Mouse (Mus musculus) kidney, postnatal 0 days (tissue): Measurements from ENCODE around the gene Cltb. TPM values are rescaled to one million over a fixed set of nuclear protein-coding genes. Genes with fewer than 3 reads are reported as not detected.

Experiments used
- ATAC-seq: fragments of 200-750 bp; cut with Nextera tagmentation; replicated peaks from 2 replicates; pipeline ENCODE4 v1.8.0; 2017; ENCODE audit warnings: low read depth, moderate number of reproducible peaks, moderate TSS enrichment, moderate library complexity; ENCODE audit not compliant: low FRiP score
- DNase-seq: peaks from one replicate; pipeline ENCODE4 v3.0.0-alpha.2; 2016; ENCODE audit warnings: low spot score
- H3K27ac ChIP-seq: fragments of 300-500 bp; sonication (generic); 2 replicates; pipeline ENCODE4 v1.5.1; 2014; ENCODE audit warnings: mild to moderate bottlenecking
- H3K27me3 ChIP-seq: fragments of 300-500 bp; sonication (generic); 2 replicates; pipeline ENCODE4 v1.6.1; 2014; ENCODE audit warnings: low read length, mixed read lengths; ENCODE audit not compliant: insufficient read depth
- H3K36me3 ChIP-seq: fragments of 300-500 bp; sonication (generic); 2 replicates; pipeline ENCODE4 v1.6.1; 2014; ENCODE audit warnings: low read length, mixed read lengths; ENCODE audit not compliant: insufficient read depth
- H3K4me1 ChIP-seq: fragments of 300-500 bp; sonication (generic); replicated peaks from 2 replicates; pipeline ENCODE4 v1.6.1; 2014; ENCODE audit warnings: antibody characterized with exemption, low read length, mixed read lengths; ENCODE audit not compliant: insufficient read depth
- H3K4me2 ChIP-seq: fragments of 300-500 bp; sonication (generic); 2 replicates; pipeline ENCODE4 v1.6.1; 2014; ENCODE audit warnings: mild to moderate bottlenecking, low read length, moderate library complexity, mixed read lengths
- H3K4me3 ChIP-seq: fragments of 300-500 bp; sonication (generic); replicated peaks from 2 replicates; pipeline ENCODE4 v1.5.1; 2014; ENCODE audit warnings: low read depth, low read length
- H3K9ac ChIP-seq: fragments of 300-500 bp; sonication (generic); 2 replicates; pipeline ENCODE4 v1.6.1; 2014; ENCODE audit warnings: low read depth, low read length
- H3K9me3 ChIP-seq: fragments of 300-500 bp; sonication (generic); replicated peaks from 2 replicates; pipeline ENCODE4 v1.6.1; 2016; ENCODE audit warnings: low read length, inconsistent platforms, mixed read lengths
- CTCF ChIP-seq: IDR thresholded peaks from 2 replicates; pipeline ENCODE4 v1.5.1; 2016; ENCODE audit warnings: antibody characterized with exemption, low read depth, mild to moderate bottlenecking, moderate library complexity
- WGBS: fragments of 180-500 bp; shearing (Covaris S2); extraction: QIAGEN DNeasy Blood & Tissue Kit; methylation state at CpG from one replicate; pipeline ENCODE4 v1.1.7; 2014; 5-methylcytosine and 5-hydroxymethylcytosine counted together
- microRNA-seq: library from miRNA; unstranded; fragments of <30 nt; microRNA quantifications from one replicate; pipeline ENCODE4, GENCODE M21; 2016
- polyA plus RNA-seq: library from polyadenylated mRNA; unstranded; fragments of >200 nt; fragmentation: Nextera tagmentation; extraction: Ambion mirVana; gene quantifications from 2 replicates; pipeline ENCODE4 v1.2.1, GENCODE M21; 2015

Cltb gene
- polyA plus RNA-seq, 1 experiment from 2014 or later: 68.7 TPM

DNA sequence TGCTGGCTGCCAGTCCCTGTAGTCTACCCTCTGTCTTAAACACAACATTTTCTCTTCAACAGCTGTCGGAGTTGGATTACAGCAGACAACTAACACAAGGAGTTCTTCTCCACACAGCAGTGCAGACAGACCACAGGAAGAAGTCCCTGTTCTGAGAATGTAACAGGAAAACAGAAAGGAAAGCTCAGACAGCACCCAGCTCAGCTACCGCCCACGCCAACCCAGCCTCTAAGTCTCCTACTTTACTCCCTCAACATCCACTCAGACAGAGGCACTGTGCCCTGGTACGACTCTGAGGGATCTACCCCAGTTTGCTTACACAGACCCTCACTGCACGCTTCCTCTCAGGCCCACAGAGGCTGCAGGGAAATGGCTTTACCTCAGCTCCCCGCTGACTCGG lies 50.5 kb downstream of the Cltb start:
- ATAC-seq (no peak), DNase-seq (no peak)
- no peak for TF ChIP-seq CTCF
- WGBS: 89% methylated on average over 7 of the region's 7 CpGs
- no peak overlapping the region for H3K27ac ChIP-seq
- H3K4me1 ChIP-seq: peaks cover 7% of the 10 kb centered on the region
- H3K9ac ChIP-seq: no peak overlapping the region
- H3K4me2 ChIP-seq: no peak overlapping the region
- no peak overlapping the region for H3K4me3 ChIP-seq
- peaks cover 51% of the 10 kb centered on the region for H3K36me3 ChIP-seq
- H3K27me3 ChIP-seq: no peaks in the 10 kb centered on the region
- no peaks in the 10 kb centered on the region for H3K9me3 ChIP-seq

DNA sequence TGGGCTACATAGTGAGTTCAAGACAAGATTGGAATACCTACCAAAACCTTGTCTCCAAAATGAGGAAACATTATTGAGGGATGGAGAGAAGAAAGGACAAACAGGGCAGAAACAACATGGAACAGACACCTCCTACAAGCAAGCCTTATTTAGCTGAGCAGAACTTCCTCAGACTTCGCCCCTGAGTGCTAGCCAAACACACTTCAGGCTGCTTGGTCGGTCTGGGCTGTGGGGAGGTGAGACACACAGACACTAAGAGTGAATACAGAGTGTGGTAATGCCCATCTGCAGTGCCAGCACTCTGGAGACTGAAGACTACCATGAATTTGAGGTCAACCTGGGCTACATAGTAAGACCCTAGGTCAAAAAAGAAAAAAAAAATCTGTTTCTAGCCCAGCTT lies 51.5 kb downstream of the Cltb start:
- Histone ChIP-seq H3K27me3 (no peaks in the 10 kb centered on the region), H3K36me3 (peaks cover 53% of the 10 kb centered on the region), H3K9ac (no peak overlapping the region), H3K4me2 (no peak overlapping the region), H3K4me3 (no peak overlapping the region), H3K27ac (no peak overlapping the region), H3K4me1 (peaks cover 7% of the 10 kb centered on the region), H3K9me3 (no peaks in the 10 kb centered on the region)
- TF ChIP-seq CTCF: no peak
- 93% methylated on average over 2 of the region's 2 CpGs for WGBS
- no peak for ATAC-seq
- DNase-seq: no peak

- no peak for DNase-seq
- TF ChIP-seq CTCF: no peak
- H3K4me1 ChIP-seq: no peaks in the 10 kb centered on the region
- H3K4me2 ChIP-seq: no peak overlapping the region
- 86% methylated on average over 1 of the region's 1 CpGs for WGBS
- no peaks in the 10 kb centered on the region for H3K9me3 ChIP-seq
- no peak for ATAC-seq
- no peak overlapping the region for H3K27ac ChIP-seq
- H3K27me3 ChIP-seq: no peaks in the 10 kb centered on the region
- H3K9ac ChIP-seq: no peak overlapping the region
- no peak overlapping the region for H3K4me3 ChIP-seq
- H3K36me3 ChIP-seq: peaks cover 69% of the 10 kb centered on the region
Measured at GRCm38 (mm10) chr13:54557652-54558051, 53.5 kb downstream of the Cltb start.

- ATAC-seq (no peak), DNase-seq (no peak)
- no peak overlapping the region for H3K4me3 ChIP-seq
- no peaks in the 10 kb centered on the region for H3K27me3 ChIP-seq
- TF ChIP-seq CTCF: no peak
- peaks cover 73% of the 10 kb centered on the region for H3K36me3 ChIP-seq
- no peaks in the 10 kb centered on the region for H3K9me3 ChIP-seq
- no peak overlapping the region for H3K9ac ChIP-seq
- no peaks in the 10 kb centered on the region for H3K4me1 ChIP-seq
- no peak overlapping the region for H3K4me2 ChIP-seq
- WGBS: 85% methylated on average over 3 of the region's 3 CpGs
- H3K27ac ChIP-seq: no peak overlapping the region
Measured at GRCm38 (mm10) chr13:54556796-54557195, 54.3 kb downstream of the Cltb start.

GRCm38 (mm10) chr13:54556176-54556575 lies 55.0 kb downstream of the Cltb start:
- Histone ChIP-seq H3K4me1 (no peaks in the 10 kb centered on the region), H3K27me3 (no peaks in the 10 kb centered on the region), H3K9ac (no peak overlapping the region), H3K4me3 (no peak overlapping the region), H3K9me3 (no peaks in the 10 kb centered on the region), H3K36me3 (peaks cover 74% of the 10 kb centered on the region), H3K27ac (no peak overlapping the region), H3K4me2 (no peak overlapping the region)
- WGBS: 87% methylated on average over 9 of the region's 9 CpGs
- DNase-seq: no peak
- no peak for TF ChIP-seq CTCF
- ATAC-seq: no peak

DNA sequence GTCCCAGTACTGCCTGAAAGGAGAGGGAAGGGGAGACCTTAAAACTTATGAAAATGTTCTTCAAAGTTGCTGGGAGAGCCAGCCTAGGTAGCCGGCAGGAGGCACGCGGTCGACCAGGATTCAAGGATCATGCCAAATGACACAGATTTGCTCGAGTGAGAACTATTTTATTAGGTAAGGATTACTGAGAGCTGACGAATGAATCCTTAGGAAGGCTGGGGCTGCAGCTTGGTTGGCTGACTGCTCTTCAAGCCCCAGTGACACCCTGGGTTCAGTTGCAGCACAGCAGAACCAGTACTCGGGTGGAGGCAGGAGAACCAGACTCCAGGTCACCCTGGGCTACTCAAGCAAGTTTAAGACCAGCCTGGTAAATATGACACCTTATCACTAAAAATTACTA lies 63.1 kb downstream of the Cltb start:
- Histone ChIP-seq H3K36me3 (peaks cover 36% of the 10 kb centered on the region; the same call in 1 of the 2 replicates), H3K4me1 (no peaks in the 10 kb centered on the region), H3K4me2 (no peak overlapping the region), H3K9me3 (no peaks in the 10 kb centered on the region), H3K27me3 (no peaks in the 10 kb centered on the region), H3K4me3 (no peak overlapping the region), H3K27ac (no peak overlapping the region), H3K9ac (no peak overlapping the region)
- TF ChIP-seq CTCF: no peak
- no peak for ATAC-seq
- WGBS: 79% methylated on average over 7 of the region's 7 CpGs
- DNase-seq: no peak

Small RNA genes within 50 kb of the gene (microRNA-seq; reads per million reads assigned to microRNA genes)
- not detected for gene Gm24195

Other genes with a start within 250 kb of the Cltb start
- gene Cplx2, start 240.0 kb downstream of the Cltb start, polyA plus RNA-seq: 4.0 and 4.5 TPM in 2 replicates
- gene Thoc3, start 142.5 kb downstream of the Cltb start, polyA plus RNA-seq: 83.4 and 87.7 TPM in 2 replicates
- 6.8 and 8.0 TPM in 2 replicates for gene Simc1, start 107.6 kb downstream of the Cltb start, polyA plus RNA-seq
- 190 and 201 TPM in 2 replicates for gene 4833439L19Rik, start 45.9 kb downstream of the Cltb start, polyA plus RNA-seq
- 21.7 and 23.1 TPM in 2 replicates for gene Arl10, start 36.3 kb downstream of the Cltb start, polyA plus RNA-seq
- gene Nop16, start 21.3 kb downstream of the Cltb start, polyA plus RNA-seq: 60.2 and 61.6 TPM in 2 replicates
- 313 and 317 TPM in 2 replicates for gene Higd2a, start 21.1 kb downstream of the Cltb start, polyA plus RNA-seq
- gene Faf2, start 10.4 kb upstream of the Cltb start, polyA plus RNA-seq: 61.2 and 63.6 TPM in 2 replicates
- gene Rnf44, start 82.6 kb upstream of the Cltb start, polyA plus RNA-seq: 63.0 and 77.4 TPM in 2 replicates
- 10.0 and 10.9 TPM in 2 replicates for gene Cdhr2, start 90.1 kb upstream of the Cltb start, polyA plus RNA-seq
- gene Gprin1, start 138.5 kb upstream of the Cltb start, polyA plus RNA-seq: 0.13 and 0.14 TPM in 2 replicates
- not detected in 2 replicates for gene Sncb, start 155.3 kb upstream of the Cltb start, polyA plus RNA-seq
- not detected in 2 replicates for gene Eif4e1b, start 172.7 kb upstream of the Cltb start, polyA plus RNA-seq
- gene Tspan17, start 178.0 kb upstream of the Cltb start, polyA plus RNA-seq: 12.8 and 13.0 TPM in 2 replicates